Mouse (Mus musculus): ENCODE data around the gene Sycp3.
"Not testable (repeated sequence)": the region's sequence is repeated elsewhere in the genome, so short reads cannot be mapped to it uniquely, and the experiment has no call there.

Sycp3 gene

DNA sequence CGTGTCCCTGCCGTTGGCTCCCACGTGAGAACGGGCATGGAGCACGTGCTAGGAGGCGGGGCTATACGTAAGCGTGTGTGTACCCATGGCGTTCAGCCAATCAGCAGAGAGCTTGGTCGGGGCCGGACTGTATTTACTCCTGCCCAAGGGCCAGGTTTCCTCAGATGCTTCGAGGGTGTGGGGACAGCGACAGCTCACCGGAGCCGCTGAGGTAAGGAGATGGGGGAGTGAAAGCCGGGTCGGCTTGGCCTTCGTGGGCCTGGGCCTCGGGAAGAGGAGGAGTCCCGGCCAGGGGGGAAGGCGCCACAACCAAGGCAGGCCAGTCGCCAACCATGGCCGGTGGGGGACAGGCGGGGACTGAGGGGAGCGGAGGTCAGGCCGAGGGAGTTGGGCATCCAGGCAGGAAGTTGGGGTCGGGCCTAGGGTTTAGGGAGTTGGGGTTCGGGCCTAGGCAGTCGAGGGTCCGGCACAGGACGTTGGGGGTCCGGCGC lies at the start of gene Sycp3:
Gene Sycp3 (plus strand): TSS at position 68 of the 491 bp plus-strand sequence.
- DNase-seq (ENCODE audit: low spot score in 2 of 2): no peak

DNA sequence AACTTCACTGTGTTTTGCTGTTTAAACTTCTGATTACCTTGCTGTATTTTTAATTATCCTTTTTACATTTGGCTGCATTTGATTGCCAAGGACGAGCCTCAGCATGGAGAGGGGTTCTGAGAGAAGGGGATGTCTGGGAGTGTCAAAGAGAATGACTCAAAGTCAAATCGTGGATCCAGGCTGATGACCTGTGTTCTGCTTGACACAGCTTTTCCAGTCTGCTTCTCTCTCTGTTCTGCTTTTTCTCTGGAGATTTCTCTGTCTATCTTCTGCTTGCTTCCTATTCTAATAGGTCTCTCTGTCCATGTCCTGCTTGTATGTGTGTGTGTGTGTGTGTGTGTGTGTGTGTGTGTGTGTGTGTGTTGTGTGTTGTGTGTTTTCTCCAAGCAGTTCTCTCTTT lies 49.6 kb upstream of the Sycp3 start:
- DNase-seq (ENCODE audit: low spot score in 2 of 2): no peak

DNA sequence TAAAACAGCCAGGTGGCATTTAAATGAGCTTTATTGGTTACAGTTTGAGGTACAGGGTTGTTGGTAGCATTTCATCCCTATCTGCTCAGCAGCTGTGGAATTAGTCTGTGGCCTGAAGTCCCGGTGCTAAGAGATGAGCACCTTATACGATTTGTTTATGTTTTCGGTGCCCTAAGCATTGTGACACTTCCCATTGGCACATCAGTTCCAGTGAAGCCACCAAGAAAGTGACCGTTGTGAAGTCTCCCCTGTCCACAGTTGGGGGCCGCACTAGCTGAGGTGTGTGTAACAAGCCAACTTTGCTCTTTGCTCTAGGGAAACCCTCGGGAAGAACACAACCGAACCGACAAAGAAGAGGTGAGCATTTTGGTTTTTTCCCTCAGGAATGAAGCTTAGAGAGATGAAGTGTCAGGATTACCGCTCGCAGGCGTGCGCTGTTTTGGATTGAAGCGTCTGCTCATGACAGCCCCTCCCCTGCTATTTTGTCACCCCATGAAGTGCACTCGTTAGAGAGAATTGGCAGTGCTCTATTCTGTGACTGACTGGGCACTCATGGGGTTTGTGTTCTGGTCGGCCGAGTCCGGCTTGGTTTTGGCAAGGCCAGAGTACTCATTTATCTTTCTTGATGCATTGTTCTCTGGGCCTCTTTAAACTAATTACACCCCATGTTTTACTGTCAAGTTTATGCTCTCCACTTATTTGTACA lies 46.9 kb upstream of the Sycp3 start:
- DNase-seq (ENCODE audit: low spot score in 2 of 2): no peak

DNA sequence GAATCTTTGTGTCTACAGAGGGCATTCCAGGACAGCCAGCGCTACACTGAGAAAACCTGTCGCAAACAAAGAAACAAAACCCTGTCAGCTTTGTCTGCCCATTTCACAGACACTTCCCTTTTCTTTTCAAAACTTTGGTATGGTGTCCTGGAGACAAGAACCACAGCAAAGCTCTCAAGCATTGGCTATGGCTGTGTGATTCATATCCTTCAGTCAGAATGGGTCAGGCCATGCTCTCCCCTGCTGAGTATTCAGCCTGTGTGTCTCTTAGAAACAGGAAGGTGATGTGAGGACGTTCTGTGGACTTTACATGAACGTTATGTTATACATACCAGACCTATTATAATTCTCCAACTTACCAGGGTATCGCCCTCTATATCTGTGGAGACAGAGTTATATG lies 41.7 kb upstream of the Sycp3 start:
- DNase-seq (ENCODE audit: low spot score in 2 of 2): no peak

DNA sequence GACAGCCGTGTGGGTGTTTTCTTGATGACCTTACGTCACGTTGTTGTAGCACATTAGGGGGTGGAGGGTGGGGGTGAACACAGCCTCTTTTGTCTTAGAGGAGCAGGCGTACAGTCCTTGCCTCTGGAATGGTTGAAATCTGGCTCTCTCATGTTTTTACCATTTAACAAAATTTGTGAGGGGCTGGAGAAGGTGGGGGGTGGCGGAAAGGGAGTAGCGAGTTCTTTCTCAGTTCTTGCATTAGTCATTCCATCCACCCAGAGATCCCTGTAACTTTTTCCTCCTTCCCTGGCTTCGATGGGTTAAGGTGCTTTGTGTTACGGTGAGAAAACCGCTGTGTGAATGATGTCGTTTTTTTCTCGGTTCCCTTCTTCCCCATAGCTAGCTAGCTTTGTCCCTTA lies 39.2 kb upstream of the Sycp3 start:
- DNase-seq (ENCODE audit: low spot score in 2 of 2): no peak

DNA sequence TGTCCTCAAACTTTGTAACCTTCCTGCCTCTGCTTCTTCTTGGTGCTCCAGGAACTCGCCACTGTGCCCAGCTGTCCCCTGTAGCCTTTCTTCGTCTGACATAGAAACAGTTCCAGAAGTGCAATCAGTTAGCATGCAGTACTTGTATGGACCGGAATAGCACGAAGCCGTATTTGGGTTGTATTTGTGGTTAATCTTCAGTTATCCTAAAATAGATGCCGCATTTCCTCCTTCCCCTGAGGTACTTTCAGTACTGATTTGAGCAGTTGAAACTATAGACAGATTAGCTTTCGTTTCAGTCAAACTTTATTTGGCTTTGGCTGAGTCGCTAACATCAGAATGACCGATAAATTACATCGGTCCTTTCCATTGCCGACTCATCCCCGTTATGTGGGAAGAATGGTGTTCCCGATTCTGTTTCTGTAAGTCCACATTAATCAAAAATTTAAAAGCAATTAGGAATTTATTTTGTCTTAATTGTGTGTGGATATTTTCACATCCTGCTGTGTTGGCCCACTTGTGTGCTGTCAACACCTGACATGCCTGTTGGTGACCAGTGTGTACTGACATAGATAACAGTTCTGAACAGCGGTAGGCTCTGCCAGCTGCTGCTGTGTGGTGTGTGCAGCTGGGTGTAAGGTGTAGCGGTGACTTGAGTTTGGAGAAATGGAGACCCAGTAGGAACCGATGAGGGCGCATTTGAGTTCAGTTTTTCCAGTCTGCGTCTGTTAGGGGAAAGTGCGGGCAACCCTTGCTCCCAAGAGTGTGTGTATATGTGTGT lies 38.5 kb upstream of the Sycp3 start:
- no peak for DNase-seq (ENCODE audit: low spot score in 2 of 2)

DNA sequence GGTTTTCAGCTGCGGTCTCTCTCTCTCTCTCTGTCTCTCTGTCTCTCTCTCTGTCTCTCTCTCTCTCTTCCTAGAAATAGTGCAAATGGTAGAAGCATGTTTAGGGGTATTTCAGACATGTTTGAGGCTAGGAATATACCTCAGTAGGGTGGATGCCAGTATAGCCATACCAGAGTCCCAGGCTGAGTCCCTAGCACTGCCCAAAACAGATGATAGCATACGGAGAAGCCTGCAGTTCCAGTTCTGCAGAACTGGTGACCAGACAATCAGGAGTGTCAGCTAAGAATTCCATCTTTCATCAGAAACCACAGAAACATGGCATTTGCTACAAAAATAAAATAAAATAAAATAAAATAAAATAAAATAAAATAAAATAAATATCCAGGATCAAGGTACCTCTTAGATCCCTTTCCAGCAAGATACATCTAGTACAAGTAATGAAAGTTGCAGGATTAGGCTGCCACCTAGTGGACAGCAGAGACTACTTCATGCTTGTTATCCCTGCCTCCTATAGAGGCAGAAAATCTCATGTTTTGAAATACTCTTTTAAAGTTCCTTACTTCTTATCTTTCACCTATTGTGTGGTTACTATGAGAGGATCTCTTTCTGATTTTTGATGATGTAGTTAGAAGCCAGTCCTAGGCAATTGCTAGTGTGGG lies 33.1 kb upstream of the Sycp3 start:
- no peak for DNase-seq (ENCODE audit: low spot score in 2 of 2)

DNA sequence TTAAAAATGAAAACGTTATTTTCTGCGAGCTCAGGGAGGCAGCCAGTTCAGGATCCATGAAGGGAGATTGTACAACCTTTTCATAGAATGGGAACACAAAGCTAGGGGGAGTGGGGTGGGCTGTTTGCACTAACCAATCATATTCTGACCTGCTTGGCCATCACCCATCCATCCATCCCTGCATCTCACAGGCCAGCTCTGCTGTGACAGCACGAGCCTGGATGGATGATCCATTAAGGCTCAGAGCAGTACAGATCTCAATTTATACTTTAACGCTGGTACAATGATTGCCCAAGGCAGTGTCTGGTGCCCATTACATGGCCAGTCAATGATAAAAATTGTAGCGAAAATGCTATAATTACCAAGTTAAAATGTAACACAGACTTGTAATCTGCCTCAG lies 32.5 kb upstream of the Sycp3 start:
- DNase-seq (ENCODE audit: low spot score in 2 of 2): no peak

DNA sequence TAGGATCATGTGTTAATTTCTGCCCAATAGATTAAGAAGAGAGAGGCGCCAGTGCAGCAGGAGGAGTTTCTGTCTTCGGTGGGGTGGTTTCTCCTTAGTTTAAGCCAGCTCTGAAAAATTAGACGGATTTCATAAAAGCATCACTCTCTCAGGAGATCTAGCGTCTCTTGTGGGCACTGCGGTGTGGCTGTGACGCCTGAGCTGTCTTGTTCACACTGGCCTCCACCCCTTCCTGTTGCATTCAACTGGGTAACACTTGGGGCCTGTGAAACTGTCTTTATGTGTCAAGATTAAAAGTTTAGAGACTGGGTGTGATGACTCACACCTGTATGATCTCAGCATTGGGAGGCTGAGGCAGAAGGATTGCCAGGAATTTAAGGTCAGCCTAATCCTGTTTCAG lies 31.4 kb upstream of the Sycp3 start:
- no peak for DNase-seq (ENCODE audit: low spot score in 2 of 2)

DNA sequence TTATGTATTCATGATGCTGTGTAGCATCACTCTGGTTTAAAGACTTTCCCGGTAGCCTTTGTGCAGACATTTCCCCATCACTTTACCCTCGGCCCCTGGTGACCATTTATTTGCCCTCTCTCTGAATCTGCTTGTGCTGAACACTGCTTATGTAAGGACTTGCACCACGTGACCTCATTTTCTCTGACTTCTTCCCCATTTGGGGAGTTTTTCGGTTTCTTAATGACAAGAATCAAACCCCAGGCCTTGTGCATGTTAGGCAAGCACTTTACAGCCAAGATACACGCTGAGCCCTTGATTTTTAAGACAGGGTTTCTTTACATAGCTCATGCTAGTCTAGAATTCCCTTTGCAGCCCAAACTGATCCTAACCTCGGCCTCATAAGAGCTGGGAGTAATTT lies 18.1 kb upstream of the Sycp3 start:
- DNase-seq (ENCODE audit: low spot score in 2 of 2): no peak

DNA sequence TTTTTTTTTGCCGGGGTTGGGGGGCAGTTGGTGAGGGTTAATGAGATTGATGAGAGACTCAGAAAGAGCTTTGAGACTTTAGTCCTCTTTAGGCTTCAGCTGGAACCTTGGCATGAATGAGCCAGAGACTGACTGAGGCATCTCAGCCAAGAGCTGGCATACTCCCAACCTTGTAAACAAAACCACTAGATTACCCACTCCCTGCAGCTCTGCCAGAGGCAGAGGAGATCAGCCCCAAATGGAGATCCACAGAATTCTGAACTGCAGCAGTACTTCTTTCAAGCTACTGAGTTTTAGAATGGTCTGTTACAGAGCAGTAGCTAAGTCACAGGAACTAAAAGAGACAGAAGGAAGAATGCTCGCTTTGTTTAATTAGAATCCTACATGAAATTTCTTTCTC lies 8.1 kb upstream of the Sycp3 start:
- DNase-seq (ENCODE audit: low spot score in 2 of 2): peak in 1 of 2 experiments; percentile 32

DNA sequence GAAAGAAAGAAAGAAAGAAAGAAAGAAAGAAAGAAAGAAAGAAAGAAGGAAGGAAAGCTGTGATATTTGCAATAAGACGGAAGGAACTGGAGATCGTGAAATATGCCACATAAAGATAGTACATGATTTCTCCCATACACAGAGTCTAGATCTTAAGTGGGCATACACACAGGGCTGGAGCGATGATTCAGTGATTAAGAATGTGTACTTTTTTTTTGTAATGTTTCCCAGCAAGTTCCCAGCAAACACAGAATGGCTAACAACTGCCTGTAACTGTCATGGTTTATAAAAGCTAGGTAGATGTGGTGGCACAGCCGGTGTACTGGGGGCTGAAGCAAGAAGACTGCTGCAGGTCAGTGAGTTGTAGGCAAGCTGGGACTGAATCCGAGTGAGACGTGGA lies 7.4 kb upstream of the Sycp3 start:
- no peak for DNase-seq (ENCODE audit: low spot score in 2 of 2)

DNA sequence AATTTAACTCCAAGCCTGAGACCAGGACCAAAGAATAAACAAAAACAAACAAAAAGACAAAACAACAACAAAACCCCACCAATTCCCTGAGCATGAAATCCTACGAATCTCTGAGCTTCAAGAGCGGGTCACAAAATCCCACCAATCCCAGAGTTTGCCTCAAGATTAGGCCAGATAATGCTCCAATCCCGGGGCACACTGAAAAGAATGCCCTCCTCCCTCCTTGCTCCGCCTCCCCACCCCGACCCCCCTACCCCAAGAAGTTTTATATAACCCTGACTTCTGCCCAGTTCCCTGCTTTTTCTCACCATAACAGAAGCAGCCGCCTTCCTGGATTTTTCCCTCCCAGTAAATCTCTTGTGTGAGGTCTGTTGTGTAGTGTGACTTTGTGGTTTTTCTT lies 1.6 kb upstream of the Sycp3 start:
- no peak for DNase-seq (ENCODE audit: low spot score in 2 of 2)

DNA sequence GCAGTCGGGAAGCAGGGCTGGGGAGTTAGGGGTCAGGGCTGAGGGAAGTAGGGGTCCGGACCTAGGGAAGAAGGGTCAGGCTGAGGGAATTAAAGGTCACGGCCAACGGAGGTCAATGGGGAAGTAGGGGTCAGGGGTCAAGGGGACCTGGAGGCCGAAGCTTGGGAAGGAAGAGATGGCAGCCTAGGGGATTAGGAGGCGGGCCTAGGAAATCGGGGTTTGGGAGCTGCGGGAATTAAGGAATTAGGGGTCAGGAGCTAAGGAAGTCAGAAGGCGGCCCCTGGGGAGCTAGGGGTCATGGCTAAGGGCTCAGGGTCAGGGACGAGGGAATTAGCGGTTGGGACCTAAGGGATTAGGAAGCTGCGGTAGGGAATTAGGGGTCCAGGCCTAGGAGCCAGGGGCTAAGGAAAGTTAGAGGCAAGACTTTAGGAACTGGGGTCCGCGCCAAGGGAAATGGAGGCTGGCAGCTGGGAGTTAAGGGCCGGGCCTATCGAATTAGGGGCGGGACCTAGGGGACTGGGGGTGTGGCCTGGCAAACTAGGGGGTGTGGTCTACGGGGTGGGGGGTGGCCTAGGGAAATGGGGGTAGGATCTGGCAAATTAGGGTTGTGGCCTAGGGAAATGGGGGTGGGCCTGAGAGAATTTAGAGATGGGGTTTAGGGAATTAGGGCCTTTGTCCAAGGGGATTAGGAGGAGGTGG lies 902 bp downstream of the Sycp3 start:
- no peak for DNase-seq (ENCODE audit: low spot score in 2 of 2)

DNA sequence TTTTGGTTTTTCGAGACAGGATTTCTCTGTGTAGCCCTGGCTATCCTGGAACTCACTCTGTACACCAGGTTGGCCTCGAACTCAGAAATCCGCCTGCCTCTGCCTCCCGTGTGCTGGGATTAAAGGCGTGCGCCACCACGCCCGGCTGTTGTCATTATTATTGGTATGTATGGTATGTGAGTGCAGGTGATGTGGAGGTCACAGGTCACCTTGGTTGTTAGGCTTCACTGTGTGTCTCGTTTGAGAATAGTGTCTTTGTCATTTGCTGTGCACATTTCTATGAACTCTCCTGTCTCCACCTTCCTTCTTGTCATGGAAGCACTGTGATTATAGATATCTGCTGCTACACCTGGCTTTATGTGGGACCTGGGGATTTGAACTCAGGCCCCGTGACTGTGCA lies 23.5 kb downstream of the Sycp3 start:
- not testable (repeated sequence) for DNase-seq (ENCODE audit: low spot score in 2 of 2)

DNA sequence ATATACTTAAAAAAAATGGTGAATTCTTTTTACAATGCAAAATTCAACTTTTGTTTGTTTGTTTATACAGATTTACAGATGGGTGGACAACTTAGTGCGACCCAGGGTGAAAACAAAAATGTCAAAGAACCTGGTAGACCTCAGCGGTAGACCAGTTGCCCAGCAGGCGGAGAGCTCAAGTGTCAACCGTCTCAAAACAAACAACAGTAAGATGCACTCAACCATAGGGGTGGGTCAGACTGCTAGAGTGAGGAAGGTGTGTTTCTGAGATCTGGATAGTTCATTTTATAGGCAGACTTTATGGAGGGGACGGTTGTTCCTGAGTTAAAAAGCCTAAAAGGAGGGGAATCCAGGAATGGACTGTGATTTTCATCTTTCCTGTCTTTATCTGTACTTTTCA lies 29.3 kb downstream of the Sycp3 start:
- no peak for DNase-seq (ENCODE audit: low spot score in 2 of 2)

DNA sequence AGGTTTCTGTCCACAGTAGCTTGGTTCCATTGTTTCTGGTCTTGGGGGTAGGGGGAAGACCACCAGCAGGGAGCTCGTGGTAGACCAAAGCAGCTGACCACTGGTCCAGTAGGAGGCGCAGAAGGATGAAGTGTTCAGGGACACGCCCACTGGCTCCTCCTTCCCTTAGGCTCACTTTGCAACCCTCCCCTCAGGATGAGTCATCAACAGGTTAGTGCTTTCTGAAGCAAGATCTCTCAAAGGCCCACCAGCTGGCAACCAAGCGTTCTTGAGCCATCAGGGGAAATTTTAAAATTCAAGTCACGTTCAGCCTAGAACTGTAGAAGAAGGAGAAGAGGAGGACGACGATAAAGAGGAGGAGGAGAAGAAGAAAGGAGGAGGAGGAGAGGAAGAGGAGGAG lies 32.3 kb downstream of the Sycp3 start:
- no peak for DNase-seq (ENCODE audit: low spot score in 2 of 2)

DNA sequence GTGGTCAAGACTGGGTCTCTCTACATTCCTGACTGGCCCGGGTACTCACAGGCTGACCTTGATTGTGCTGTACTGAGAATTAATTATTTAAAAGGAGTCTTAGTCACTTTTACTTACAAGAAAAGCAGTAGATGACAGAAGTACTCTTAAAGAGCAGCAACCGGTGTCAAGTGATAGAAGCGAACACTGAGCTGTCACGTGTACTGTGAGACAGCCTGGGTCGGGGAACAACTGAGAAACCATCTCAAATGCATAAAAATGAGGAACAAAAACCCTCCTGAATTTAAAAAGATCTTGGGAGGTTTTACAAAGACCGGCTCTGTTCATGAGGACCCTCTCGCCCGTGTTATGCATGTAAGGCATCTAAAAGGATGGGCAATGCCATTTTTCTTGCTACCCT lies 33.3 kb downstream of the Sycp3 start:
- DNase-seq (ENCODE audit: low spot score in 2 of 2): no peak

DNA sequence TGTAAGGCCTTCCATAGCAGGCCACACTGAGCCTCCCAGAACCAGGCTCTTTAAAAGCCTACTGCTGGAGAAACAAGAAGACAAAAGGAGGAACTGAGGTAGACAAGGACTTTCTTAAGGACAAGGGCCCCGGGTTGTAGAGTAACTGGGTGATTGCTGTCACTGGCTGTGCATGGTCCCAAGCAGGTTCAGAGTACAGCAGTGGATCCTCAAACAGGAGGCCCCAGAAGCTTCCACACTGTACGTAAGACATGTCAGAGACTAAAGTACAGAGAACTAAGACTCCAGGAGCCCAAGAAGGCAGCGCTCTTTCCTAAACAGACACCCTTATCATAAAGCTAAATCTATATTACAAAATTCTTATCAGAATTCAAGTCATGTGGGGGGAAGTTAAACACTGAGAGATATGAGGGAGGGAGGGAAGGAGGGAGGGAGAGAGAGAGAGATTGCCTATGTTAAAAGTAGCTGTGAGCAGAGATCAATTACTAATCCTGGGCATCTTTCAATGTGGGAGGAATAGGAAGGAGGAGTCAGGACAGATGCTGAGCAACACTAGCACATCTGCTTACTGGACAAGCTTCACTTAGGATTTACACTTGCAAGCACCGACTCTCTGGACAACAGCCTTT lies 35.7 kb downstream of the Sycp3 start:
- DNase-seq (ENCODE audit: low spot score in 2 of 2): no peak

DNA sequence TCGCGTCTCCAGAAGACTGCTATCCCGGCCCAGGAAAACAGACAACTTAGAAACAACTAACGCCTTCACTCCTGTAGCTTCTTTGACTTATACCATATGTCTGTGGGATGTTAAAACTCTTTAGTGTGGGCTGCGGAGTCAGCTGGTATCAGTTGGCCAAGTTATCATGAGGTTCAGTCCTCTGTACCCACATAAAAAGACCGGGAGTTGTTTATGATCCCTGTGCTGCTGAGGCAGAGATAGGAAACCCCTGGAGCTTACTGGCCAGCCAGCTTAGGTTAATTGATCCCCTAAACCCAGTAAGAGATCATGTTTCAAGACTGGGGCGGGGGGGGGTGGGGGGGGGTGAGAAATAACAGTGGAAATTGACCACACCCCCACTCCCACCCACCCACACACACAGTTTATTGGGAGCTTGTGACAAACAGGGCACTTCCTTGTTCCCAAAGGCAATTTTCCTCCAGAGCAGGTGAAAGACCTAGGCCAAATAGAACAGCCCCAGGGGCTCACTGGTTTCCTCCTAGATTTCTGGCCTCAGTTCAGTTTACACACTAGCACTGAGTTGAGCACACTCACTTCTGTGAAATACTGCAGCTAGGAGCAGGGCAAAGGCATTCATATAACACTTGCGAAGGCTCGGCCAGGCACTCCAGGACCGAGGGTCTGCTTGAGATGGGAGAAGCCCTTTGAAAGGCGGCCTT lies 37.6 kb downstream of the Sycp3 start:
- DNase-seq (ENCODE audit: low spot score in 2 of 2): no peak

DNA sequence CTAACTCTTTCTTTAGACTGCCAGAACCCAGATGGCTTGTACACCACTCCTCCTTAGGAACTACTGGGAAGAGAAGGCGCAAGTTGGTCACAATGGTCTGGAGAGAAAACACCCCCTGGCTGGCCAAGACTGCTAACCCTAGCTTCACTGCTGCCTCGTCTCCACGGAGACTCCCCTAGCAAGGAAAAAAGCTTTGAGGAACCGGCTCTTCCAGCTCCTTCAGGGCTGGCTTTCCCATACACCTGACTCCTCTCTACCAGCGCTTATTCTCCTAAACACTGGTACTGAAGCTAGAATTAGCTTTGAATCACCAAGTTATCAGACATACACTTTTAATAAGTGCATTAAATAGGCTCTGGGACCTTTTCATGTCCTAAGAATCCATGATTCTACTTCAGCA lies 40.6 kb downstream of the Sycp3 start:
- no peak for DNase-seq (ENCODE audit: low spot score in 2 of 2)

Data from right cerebral cortex, postnatal 36 days (tissue).